Mouse (Mus musculus) kidney, adult 2 months (tissue): ENCODE measurements around the gene Gper1.

Experiments
- CTCF ChIP-seq: fragments of 200-500 bp; conservative IDR thresholded peaks from 2 replicates; pipeline ENCODE4 v1.5.1; 2011; ENCODE audit warnings: low read depth, mild to moderate bottlenecking, control low read depth, low read length, moderate library complexity, mixed read lengths; ENCODE audit not compliant: insufficient read depth, insufficient read length
- POLR2A ChIP-seq: fragments of 200-500 bp; IDR thresholded peaks from one replicate; pipeline ENCODE4 v1.6.1; 2011; ENCODE audit warnings: low read depth, low read length, control low read depth

DNA sequence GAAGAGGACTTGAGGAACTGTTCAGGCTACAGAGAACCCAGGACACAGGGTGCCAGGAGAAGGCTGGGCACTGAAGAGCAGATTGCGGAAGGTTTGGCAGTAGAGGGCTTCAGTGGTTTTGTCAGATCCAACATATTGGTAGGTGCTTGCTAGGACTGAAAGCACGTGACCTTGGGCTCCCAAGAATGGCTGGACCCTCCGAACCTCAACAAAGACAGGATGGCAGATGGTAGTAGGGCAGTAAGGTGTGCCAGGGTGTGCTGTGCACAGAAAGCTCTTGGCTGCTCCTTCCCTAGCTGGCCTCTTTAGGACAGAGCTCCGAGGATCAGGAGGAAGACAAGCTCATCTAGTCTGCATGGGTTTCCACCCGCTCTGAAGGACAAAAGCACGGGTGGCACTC, 11.8 kb upstream of the Gper1 start:
- no peak for TF ChIP-seq POLR2A
- no peak for TF ChIP-seq CTCF
